Mouse (Mus musculus): ENCODE data around the gene Twist1.

GRCm38 (mm10) chr12:33964427-33964826, 7.0 kb downstream of the Twist1 start:
- TF ChIP-seq CTCF (IDR thresholded peaks at IDR 0.05; ENCODE audit: insufficient read depth, low read length) (no peak), POLR2A (IDR thresholded peaks at IDR 0.05; ENCODE audit: borderline replicate concordance, extremely low read depth, low read depth, low read length) (no peak)
